Mouse (Mus musculus) splenic B cell, adult 2 months (primary cell): Measurements from ENCODE around the gene Hspbap1.

Experiments
- DNase-seq: peaks from one replicate; pipeline ENCODE4 v3.0.0-alpha.2; 2011; ENCODE audit warnings: low read depth, low spot score
- H3K27me3 ChIP-seq: 2 replicates; pipeline ENCODE4 v1.6.1; 2012; ENCODE audit warnings: mild to moderate bottlenecking, low read length, moderate library complexity, mixed read lengths; ENCODE audit not compliant: control insufficient read depth, poor library complexity, insufficient read depth, severe bottlenecking
- H3K36me3 ChIP-seq: 2 replicates; pipeline ENCODE4 v1.6.1; 2012; ENCODE audit warnings: mild to moderate bottlenecking, low read length, moderate library complexity, mixed read lengths; ENCODE audit not compliant: control insufficient read depth, poor library complexity, insufficient read depth, severe bottlenecking

The Hspbap1 gene

DNA sequence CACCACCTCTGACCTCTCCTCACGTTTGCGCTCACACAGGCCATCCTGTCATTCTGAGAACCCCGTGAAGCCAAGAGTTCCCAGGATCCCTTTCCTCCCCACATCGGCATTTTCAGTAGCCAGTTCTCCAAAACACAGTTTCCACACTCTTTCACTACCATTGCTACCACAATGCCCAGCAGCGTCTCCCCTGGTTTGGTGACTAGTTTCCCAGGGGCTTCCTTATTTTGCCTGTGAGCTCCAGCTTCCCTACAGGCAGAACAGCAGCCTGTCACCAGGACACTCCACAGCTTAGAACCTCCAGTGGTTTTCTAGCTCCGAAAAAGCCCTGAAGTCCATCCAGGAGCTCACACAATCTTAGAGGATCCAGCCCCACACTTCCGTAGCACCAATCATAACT is 20.8 kb upstream of the Hspbap1 start:
- DNase-seq = no peak
- Histone ChIP-seq H3K27me3 (no peaks in the 10 kb centered on the region), H3K36me3 (no peaks in the 10 kb centered on the region)

DNA sequence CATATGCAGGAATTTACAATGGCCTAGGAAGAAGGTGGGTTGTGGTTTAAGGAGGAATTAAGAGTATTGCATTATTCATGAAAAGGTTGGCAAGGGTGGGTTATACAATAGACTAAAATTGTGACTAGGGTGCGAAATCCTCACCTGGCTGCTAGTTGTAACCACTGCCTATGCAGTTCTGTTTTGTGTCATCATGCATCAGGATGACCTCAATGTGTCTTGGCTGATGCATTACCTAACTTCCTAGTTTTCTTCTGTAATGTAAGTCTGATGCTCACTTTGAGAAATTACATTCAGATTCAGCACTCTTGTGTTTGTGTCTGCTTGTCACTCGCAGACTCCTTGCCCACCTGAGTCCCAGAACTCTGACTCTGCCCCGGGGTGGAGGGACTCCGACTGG is 18.3 kb upstream of the Hspbap1 start:
- H3K36me3 ChIP-seq = no peaks in the 10 kb centered on the region
- no peak for DNase-seq

DNA sequence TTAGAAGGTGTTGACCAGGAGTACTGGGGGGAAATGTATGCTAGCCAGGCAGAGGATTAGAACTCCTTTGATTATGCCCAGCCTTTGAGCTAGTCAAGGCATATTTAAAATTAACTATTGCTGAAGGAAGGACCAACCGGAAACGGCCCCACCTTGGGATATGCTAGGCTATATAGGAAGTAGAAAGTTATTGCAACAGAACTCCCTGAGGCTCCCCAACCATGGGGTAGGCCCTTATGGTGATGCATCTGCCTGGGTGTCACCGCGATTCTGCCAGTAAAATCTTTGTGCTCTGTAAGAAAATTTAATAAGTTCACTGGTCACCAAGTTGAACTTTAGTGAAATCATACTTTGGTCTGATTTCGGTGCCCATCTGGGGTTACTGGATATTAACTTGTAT is 16.2 kb upstream of the Hspbap1 start:
- Histone ChIP-seq H3K27me3 (no peaks in the 10 kb centered on the region), H3K36me3 (no peaks in the 10 kb centered on the region)
- DNase-seq = no peak

More for the DNA sequence above, 18.3 kb upstream of the Hspbap1 start:
- H3K27me3 ChIP-seq = no peaks in the 10 kb centered on the region

DNA sequence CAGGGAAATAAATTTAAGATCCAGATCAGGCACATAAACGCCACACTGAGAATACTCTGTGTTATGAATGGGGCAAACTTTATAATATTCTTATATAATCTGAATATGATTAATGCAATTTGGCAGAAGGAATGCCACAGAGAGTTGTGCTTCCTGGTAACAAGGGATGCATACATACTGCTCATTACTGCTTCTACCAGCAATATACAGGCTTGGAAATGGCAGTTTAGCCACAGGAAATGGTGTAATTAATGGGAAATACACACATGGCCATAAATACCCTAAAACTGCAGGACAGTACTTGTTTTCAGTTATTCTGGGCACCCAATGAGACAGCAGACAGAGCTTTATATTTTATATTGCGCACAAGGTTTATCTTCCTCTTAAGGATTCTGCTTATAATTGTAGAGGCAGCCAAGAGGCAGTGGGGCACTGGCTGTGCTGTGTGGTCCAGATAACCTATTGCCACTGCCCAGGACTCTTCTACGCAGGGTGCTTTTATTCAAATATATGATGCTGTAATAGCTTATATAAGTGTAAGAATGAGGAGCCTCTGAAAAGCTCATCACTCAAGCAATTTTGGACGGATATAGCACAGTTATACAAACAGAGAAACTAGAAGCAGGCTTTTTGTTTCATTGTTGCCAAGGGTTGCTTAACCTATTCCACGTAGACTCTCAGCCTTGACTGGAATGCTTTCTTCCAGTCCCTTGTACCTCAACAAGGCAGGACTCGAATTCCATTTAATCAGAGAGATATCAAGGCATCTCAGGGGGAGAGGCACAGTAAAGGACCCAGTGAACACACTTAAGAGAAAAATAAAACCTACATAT is 14.5 kb upstream of the Hspbap1 start:
- no peaks in the 10 kb centered on the region for H3K27me3 ChIP-seq
- H3K36me3 ChIP-seq = no peaks in the 10 kb centered on the region
- DNase-seq = no peak

DNA sequence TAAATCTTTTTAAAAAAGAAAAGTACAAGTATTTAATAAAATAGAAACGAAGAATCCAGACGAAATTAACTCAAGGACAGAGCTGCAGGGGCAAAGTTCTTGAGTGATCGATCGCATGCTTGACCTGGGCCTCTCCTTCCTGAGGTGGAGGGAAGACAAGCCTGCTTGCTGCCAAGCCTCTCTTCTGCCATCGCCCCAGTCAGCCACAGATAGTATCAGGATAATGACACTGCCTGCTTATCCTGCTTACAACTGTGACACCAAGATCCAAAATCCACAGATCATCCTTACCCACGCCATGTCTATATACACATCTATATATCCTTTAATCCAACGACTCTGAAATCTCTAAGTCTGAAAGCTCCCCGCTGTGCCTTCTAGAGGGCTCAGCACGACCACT is 13.5 kb upstream of the Hspbap1 start:
- no peak for DNase-seq
- no peaks in the 10 kb centered on the region for H3K27me3 ChIP-seq
- H3K36me3 ChIP-seq = no peaks in the 10 kb centered on the region

DNA sequence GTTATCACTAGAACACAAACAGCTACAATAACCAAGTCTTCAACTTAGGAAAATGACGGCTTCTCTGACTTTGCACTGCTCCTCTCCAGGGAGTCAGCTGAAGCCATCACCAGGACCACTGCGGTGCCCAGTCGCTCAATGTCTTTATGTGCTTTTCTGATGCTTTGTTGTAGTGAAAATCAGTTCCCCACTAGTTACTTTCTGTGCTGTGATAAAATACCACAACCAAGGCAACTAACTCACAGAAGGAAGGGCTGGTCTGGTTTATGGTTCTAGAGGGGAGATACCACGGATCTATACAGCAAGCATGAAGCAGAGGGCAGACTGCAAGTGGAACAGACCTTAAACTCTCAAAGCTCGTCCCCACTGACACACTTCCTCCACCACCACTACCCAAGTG is 10.8 kb upstream of the Hspbap1 start:
- no peak for DNase-seq
- Histone ChIP-seq H3K36me3 (no peaks in the 10 kb centered on the region), H3K27me3 (no peaks in the 10 kb centered on the region)

DNA sequence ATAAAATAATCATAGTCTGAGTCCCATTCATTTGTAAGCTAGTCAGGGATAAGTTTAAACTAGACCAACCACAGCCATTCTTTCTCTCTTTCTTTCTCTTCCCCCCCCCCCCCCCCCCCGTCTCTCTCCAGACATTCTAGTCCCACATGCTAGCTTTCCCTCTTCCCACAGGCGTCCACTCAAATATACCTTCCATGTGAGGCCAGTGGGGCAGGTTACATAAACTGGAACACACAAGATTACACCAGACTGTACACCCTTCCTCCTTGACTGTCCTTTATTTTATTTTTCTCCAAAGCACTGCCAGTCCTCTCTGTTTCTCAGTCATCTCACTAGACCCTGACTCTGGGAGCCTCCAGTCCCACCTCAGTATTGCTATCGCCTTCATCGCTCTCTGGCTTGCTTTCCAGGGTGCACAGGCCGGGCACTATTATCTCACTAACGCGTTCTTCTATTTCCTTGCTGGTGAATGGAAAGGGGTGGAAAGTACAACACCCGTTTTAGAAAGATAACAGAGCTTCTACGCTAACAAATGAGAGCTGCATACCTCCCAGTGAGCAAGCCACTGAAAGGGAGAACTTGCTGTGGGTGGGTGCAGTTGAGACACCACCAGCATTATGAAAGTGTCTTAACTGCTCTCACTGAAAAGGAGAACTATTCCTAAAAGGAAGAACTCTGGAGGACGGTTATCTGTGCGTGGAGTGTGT is 6.4 kb upstream of the Hspbap1 start:
- DNase-seq = no peak
- H3K27me3 ChIP-seq = no peaks in the 10 kb centered on the region
- H3K36me3 ChIP-seq = no peaks in the 10 kb centered on the region

DNA sequence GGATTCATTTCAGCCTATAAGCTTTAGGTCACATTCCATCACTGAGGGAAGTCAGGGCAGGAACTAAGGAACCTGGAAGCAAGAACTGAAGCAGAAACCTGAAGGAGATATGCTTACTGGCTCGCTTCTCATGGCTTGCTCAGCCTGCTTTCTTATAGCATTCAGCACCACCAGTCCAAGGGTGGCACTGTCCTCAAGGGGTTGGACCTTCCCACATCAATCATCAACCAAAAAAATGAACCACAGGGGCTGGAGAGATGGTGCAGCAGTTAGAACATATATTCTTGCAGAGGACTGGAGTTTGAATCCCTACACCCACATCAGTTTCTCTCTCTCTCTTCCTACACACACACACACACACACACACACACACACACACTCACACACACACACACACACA is 5.2 kb upstream of the Hspbap1 start:
- peak; percentile 31 for DNase-seq
- Histone ChIP-seq H3K27me3 (no peaks in the 10 kb centered on the region), H3K36me3 (no peaks in the 10 kb centered on the region)

DNA sequence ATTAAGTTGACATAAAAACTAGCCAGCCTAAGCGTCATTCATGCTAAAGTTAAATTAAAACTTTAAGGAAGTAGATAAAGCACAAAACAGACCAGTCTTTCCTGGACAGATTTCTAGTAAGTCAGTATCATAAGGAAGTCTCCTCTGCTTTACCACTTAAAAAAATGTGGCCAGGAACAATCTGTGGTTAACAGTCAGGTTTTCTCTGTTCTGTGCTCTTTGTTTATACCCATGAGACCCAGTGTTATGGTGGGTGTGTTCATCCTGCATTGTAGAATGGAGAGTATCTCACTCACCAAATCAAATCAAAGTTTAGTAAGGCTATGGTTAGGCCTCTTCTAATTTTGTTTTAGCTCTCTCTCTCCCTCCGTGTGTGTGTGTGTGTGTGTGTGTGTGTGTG is 4.7 kb upstream of the Hspbap1 start:
- peak; percentile 51 for DNase-seq
- no peaks in the 10 kb centered on the region for H3K27me3 ChIP-seq
- H3K36me3 ChIP-seq = no peaks in the 10 kb centered on the region

DNA sequence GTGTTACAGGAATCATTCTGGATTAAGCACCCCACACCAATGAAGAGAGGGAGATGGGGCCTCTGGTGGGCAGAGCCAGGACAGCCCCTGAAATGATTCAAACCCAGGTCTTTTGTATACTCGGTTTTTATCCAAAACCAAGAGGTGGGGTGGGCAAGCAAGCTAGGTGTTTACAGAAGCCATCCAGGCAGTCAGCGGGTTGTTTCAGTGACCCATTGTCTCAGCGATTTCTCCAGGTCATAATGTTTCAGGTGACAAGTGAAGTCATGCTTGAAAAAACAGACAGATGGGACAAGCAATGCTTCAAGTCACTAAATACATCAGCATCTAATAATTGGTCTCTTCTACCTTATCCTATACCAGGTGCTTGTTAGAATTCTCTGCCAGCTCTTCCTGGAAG is 3.8 kb upstream of the Hspbap1 start:
- no peak for DNase-seq
- Histone ChIP-seq H3K36me3 (no peaks in the 10 kb centered on the region), H3K27me3 (no peaks in the 10 kb centered on the region)

DNA sequence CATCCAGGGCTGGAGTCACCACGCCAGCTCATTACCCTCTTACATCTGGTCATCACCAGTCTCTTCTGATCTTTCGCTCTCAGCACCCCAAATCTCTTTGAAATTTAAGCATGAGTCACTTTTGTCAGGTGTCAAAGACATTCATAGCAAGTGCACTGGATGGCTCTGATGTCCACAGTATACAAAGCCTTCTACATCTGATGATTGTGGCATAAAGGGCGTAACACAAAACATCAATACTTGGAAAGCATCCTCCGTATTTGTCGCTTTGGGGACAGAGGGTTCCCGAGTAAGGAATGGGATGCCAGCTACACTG is 1.7 kb upstream of the Hspbap1 start:
- Histone ChIP-seq H3K36me3 (no peaks in the 10 kb centered on the region), H3K27me3 (no peaks in the 10 kb centered on the region)
- DNase-seq = no peak

DNA sequence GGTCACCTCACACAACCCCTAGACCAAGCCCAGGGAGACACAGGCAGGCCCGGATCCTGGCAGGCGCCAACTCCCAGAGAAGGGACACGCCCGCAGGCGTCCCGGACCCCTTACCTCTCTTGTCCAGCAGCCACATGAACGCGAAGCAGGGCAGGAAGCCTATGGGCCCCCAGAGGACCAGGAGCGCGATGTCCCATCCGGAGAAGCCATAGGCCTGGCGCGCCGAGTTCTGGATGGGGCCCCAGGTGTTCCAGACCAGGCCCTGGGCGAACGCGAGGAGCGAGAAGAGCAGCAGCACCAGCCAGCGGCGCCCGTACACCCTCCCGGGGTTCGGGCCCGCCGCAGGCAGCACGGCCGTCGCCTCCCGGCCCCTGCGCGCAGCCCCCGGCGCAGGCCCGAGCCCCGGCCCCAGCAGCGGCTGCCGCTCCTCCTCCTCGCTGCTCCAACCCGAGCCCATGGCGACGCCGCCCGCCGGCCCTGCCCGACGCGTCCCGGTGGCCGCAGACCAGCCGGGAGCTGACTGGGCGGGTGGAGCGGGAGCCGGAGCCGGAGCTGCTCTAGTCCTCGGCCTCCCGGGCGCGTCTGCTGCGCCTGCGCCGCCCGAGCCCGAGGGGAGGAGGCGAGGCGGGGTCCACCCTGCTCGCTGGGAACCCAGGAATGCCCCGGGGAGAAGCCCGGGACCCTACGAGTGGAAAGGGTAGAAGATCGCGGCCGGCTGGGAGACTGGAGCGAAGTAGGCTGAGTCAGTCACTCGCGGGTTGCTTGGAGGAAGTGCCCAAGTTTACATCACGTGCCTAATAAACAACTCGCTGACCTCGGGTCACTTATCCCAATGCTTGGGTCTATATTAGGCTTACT is 1.2 kb upstream of the Hspbap1 start, which contains the start of gene Dirc2:
TSS of gene Dirc2 (minus strand) at position 572 of the 858 bp plus-strand sequence.
- peak; percentile 45 for DNase-seq
- Histone ChIP-seq H3K36me3 (no peaks in the 10 kb centered on the region), H3K27me3 (no peaks in the 10 kb centered on the region)

DNA sequence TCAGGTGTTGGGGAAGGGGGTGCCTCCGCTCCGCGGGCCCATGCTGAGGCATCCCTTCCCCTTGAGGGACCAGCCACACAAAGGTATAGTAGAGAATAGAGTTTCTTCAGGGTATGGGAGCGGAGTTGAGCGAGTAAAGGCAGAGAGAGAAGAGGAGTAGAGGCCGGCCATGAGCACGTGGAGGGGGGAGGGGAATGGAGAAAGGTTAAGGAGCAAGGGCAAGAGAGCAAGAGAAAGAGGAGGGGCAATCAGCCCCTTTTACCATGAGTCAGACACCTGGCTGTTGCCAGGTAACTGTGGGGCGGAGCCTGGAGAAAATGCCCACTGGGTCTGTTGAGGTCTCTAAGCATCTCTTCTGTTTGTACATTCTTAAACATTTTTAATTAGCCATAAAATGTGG is 966 bp downstream of the Hspbap1 start:
- H3K36me3 ChIP-seq = no peaks in the 10 kb centered on the region
- no peaks in the 10 kb centered on the region for H3K27me3 ChIP-seq
- DNase-seq = no peak

DNA sequence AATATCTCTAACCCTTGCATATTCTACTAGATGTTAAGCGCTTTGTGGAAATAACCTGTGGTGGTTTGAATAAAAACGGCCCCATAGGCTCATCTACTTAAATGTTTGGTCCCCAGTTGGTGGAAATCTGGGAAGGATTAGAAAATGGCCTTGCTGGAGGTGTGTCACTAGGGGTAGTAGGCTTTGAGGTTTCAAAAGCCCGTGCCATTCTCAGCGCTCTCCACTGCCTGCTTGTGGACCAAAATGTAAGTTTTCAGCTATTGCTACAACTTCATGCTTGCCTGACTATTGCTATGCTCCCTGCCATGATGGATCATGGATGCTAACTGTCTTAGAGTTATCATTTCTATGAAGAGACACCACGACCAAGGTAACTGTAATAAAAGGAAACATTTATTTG is 1.4 kb downstream of the Hspbap1 start:
- DNase-seq = no peak
- H3K27me3 ChIP-seq = no peaks in the 10 kb centered on the region
- H3K36me3 ChIP-seq = no peaks in the 10 kb centered on the region

DNA sequence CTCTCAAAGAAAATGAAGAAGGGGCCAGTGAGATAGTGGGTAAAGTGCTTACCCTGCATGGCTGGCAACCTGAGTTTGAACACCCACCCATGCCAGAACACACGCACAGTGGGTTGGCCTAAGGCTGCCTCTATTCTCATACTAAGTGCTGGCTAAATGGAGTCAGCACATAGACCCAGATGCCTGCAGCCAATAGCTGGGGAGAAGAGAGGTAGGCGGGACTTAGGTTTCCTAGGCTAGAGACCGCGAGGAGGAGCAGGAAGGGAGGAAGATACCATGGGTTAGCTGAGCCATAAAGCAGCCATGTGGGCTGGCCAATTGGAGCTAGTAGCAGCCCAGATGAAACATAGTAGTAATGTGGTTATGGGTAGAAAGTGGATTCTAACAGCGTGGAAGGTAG is 2.4 kb downstream of the Hspbap1 start:
- Histone ChIP-seq H3K36me3 (no peaks in the 10 kb centered on the region), H3K27me3 (no peaks in the 10 kb centered on the region)
- no peak for DNase-seq
